Mouse (Mus musculus): ENCODE results near the gene Epn3. TPM values are rescaled to one million over a fixed set of nuclear protein-coding genes. Genes with fewer than 3 reads are reported as not detected.

Epn3 gene
- total RNA-seq (2021), result 1 to 10 TPM; 3.9 to 5.7 TPM
- long read RNA-seq, experiment 1, partial matches to known transcripts, result 0 of 5 reads
- long read RNA-seq, experiment 1, other reads (novel, unspliced or antisense), result 4 of 5 reads
- long read RNA-seq, experiment 2, partial matches to known transcripts, result 0 of 3 reads
- long read RNA-seq, experiment 2, other reads (novel, unspliced or antisense), result 1 of 3 reads

- DNase-seq (ENCODE audit: low spot score in 2 of 2), result no peak
These were observed at the start of gene Epn3 for GRCm38 (mm10) chr11:94499661-94500152. TSS of gene Epn3 (minus strand) at chr11:94499974.

- peak; percentile 97 to 99 for DNase-seq (ENCODE audit: low spot score in 2 of 2)
These were observed 49.3 kb upstream of the Epn3 start, which contains the start of gene Rsad1 for GRCm38 (mm10) chr11:94548888-94549690. TSS of gene Rsad1 (minus strand) at chr11:94549255.

- peak in 1 of 2 experiments; percentile 39 for DNase-seq (ENCODE audit: low spot score in 2 of 2)
These were observed 48.4 kb upstream of the Epn3 start for GRCm38 (mm10) chr11:94548041-94548784.

- DNase-seq (ENCODE audit: low spot score in 2 of 2), result no peak
These were observed 47.5 kb upstream of the Epn3 start for GRCm38 (mm10) chr11:94547271-94547670.

- DNase-seq (ENCODE audit: low spot score in 2 of 2), result no peak
These were observed 46.6 kb upstream of the Epn3 start for GRCm38 (mm10) chr11:94546381-94546780.

DNA sequence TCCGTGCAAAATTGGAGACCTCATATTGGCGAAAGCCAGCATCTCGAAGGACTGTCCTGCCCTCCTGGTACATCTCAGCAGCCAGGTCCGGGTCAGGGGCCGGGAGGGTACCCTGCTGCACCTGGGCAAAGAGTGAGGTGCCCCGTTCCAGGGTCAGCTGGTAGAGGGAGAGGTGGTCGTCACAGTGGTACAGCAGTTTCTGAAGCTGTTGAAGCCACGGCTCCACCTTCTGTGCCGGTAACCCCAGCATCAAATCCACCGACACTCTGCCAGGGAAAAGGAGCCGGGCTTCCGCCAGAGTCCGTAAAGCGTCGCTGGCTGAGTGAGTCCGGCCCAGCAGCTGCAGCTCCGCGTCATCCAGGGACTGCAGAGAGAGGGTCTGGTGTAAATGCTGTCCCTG is 44.6 kb upstream of the Epn3 start:
- no peak for DNase-seq (ENCODE audit: low spot score in 2 of 2)

DNA sequence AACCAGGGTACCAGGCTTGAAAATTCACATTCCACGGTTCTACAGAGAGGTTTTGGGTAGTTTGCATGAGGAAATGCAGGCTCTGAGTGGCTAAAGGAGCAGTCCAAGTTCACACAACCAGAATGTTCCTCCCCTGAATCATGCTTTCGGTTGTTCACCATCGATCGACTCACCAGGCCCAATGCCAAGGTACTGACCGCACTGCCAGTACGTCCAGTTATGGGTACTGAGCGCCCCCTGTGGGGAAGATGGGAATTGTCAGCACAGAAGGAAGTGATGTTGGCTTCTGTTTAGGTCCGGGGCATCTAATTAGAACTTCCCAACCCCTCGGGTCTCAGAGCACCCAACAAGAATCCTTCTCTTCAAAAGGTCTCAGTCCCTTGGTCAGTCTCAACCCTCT is 44.2 kb upstream of the Epn3 start:
- DNase-seq (ENCODE audit: low spot score in 2 of 2), result peak; percentile 91 to 94

GRCm38 (mm10) chr11:94543344-94543743 is 43.6 kb upstream of the Epn3 start:
- DNase-seq (ENCODE audit: low spot score in 2 of 2), result no peak

DNA sequence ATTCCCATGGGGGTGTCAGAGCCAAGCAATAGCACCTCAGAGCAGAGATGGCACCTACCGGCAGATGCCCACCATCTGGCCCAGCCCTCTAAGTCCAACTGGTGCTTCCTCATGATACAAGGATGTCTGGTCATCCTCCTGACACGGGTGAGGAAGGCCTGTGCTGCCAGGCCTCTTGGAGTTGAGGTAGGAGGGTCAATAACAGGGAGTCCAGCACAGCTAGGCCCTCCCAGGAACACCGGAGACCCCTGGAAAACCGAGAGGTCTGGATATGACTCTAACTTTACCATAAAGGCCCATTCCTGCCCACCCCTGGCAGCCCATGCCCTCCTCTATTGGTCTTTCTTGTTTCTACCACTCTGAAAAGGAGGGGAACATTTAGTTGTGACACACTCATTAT is 42.6 kb upstream of the Epn3 start:
- DNase-seq (ENCODE audit: low spot score in 2 of 2), result no peak

- no peak for DNase-seq (ENCODE audit: low spot score in 2 of 2)
These were observed 40.0 kb upstream of the Epn3 start for GRCm38 (mm10) chr11:94539761-94540160.

DNA sequence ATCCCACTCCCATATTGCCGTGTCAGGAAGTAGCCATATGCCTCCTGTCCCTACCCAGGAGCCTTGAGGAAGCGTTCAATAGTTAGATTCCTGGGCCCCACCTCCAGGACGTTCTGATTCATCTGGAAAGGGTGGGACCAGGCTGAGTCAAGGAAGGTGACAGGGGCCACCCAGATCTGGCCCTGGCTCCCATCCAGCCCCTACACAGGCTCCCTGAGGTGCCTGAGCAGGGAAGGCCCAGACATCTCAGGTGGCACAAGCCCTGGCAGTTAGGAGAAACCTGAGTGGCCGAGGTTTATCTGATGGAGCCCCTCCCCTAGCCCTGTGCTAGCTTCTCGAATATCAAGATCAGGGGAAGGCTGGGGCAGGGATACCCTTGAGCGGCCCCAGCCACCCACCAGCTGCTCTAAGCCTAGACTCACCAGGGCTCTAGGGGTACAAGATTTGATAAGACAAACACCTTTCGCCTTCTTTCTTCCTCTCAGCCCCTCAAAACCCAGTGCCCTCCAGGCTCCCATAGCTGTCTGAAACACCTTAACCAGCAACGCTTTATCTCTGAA is 39.0 kb upstream of the Epn3 start:
- no peak for DNase-seq (ENCODE audit: low spot score in 2 of 2)

- no peak for DNase-seq (ENCODE audit: low spot score in 2 of 2)
These were observed 33.4 kb upstream of the Epn3 start for GRCm38 (mm10) chr11:94533171-94533570.

DNA sequence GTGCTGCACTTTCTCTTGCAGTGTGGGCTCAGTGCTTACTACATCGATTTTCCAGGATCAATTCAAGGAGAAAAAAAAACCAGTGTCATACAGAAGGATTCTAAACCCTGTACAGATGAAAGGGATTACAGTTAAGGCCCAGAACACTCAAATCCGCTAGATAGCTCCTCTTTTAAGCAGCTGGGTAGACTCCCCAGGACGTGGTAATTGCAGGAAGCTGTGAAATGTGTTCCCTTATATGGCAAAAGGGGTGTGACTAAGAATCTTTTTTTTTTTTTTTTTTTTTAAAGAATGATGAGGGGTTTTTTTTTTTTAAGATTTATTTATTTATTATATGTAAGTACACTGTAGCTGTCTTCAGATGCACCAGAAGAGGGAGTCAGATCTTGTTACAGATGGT is 29.1 kb upstream of the Epn3 start:
- DNase-seq (ENCODE audit: low spot score in 2 of 2), result no peak

DNA sequence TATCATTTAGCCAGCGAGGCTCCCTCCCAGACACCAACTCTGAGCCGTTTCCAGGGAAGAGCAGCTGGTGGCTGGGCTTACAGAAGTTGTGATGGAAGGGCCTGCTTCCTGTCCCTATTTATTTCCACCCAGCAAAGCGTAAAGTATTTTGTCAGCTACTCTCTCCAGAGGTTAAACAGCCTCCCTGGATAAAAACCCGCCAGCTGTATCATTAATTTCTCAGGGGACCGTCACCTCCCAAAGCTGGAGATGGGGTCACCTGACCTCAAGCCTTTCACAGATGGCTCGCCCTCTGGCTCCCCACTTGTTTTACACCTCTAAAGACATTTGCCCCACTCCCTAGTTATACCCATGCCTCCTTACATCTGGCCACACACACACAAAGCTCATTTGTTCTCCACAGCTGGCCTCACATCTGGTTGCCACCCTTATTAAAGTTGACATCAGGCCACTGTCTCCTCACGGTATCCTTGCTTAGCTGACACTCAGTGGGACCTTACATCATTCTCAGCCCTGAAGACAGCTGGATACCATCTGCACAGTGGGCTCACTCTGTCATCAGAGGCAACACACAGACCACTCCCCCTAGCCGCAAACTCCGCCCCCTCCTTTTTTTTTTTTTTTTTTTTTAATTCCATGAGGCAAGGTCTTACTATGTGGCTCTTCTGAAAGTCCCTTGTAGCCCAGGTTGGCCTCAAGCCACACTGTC is 26.6 kb upstream of the Epn3 start:
- no peak for DNase-seq (ENCODE audit: low spot score in 2 of 2)

- DNase-seq (ENCODE audit: low spot score in 2 of 2), result peak; percentile 28 to 41
These were observed 21.6 kb upstream of the Epn3 start, which contains the start of gene Mycbpap for GRCm38 (mm10) chr11:94521219-94521843. TSS of gene Mycbpap (minus strand) at chr11:94521742.

DNA sequence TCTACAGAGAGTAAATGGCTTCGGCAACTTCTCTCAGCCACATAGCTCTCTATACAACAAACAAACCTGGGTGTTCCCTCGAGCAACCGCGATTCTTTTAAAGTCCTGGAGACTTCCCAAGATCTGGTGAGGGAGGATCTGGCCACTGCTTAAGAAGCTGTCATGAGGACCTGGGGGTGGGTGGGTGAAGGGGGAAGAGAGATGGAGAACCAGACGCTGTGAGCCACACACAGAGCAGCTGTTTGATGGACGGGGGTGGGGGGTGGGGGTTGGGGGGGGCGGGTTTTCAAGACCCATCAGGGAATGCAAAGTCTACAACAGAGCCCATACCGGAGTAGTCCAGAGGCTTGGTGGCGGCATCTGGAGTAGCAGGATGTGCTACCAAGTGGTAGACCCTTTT is 13.7 kb upstream of the Epn3 start:
- no peak for DNase-seq (ENCODE audit: low spot score in 2 of 2)

- no peak for DNase-seq (ENCODE audit: low spot score in 2 of 2)
These were observed 9.2 kb upstream of the Epn3 start for GRCm38 (mm10) chr11:94508976-94509375.

DNA sequence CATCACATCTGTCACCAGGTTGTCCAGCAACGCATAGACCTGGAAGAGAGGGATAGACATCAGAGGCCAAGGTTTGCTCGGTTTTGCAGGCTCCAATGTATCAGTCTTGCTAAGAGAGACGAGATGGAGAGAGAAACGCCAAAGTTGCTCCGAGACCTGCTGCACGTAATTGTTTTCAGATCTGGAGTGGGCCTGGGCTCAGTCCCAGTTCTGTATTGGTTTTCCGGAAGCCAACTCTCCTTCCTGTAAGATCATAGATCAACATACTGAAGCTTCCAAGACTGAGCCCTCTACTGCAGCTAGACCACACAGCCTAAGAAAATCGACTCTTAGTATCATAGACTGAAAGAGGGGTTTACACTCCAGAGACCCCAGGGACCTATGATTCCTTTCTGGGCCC is 1.7 kb upstream of the Epn3 start:
- no peak for DNase-seq (ENCODE audit: low spot score in 2 of 2)

- DNase-seq (ENCODE audit: low spot score in 2 of 2), result no peak
These were observed 588 bp upstream of the Epn3 start for GRCm38 (mm10) chr11:94500362-94500761.

GRCm38 (mm10) chr11:94499035-94499434 is 739 bp downstream of the Epn3 start:
- peak; percentile 32 to 69 for DNase-seq (ENCODE audit: low spot score in 2 of 2)

All from layer of hippocampus, postnatal 14 days (tissue).